ENCODE assay signal across 15 mouse cellular contexts in genomic region chr6:72727826-72728225, GRCm38 (mm10).
DNase-seq lines count a peak whose midpoint lies in the region; ATAC-seq and TF ChIP-seq lines count a peak whose summit lies in the region.
"Had no signal": no experiment of that assay in that cellular context is flagged by ENCODE, and none has a peak within 500 bp of the region (broad histone marks: within the 10 kb centered on the region; RNA-seq: fewer than 3 reads in every experiment).

No protein-coding gene starts in this region.

- H3K4me2 ChIP-seq in embryonic facial prominence, embryonic 13.5 days: no peak overlapping the region
- no peak overlapping the region for H3K4me2 ChIP-seq in hindbrain, embryonic 12.5 days (replicated peaks)
- no peak overlapping the region for H3K4me2 ChIP-seq in midbrain, embryonic 13.5 days (replicated peaks)
- H3K4me2 ChIP-seq: heart, embryonic 11.5 days; liver, embryonic 13.5 days had no signal

- 42% methylated on average over 6 of the region's 6 CpGs for WGBS in embryonic facial prominence, embryonic 13.5 days
- 16% methylated on average over 6 of the region's 6 CpGs for WGBS in hindbrain, embryonic 12.5 days
- 21% methylated on average over 6 of the region's 6 CpGs for WGBS in midbrain, embryonic 13.5 days

- no peak for TF ChIP-seq CTCF in brain, embryonic 14.5 days (IDR thresholded peaks at IDR 0.05; ENCODE audit: borderline replicate concordance, extremely low read depth, insufficient read depth, insufficient read length)

- H3K4me3 ChIP-seq in embryonic facial prominence, embryonic 13.5 days: no peak overlapping the region
- no peak overlapping the region for H3K4me3 ChIP-seq in hindbrain, embryonic 12.5 days
- no peak overlapping the region for H3K4me3 ChIP-seq in midbrain, embryonic 13.5 days (replicated peaks)
- H3K4me3 ChIP-seq: liver, embryonic 13.5 days had no signal

- TF ChIP-seq POLR2A in brain, embryonic 14.5 days (IDR thresholded peaks at IDR 0.05; ENCODE audit: borderline replicate concordance, extremely low read depth, insufficient read depth, insufficient read length, poor library complexity, severe bottlenecking): no peak

- H3K27me3 ChIP-seq in embryonic facial prominence, embryonic 13.5 days: no peaks in the 10 kb centered on the region
- H3K27me3 ChIP-seq in hindbrain, embryonic 12.5 days: no peaks in the 10 kb centered on the region
- H3K27me3 ChIP-seq in midbrain, embryonic 13.5 days: no peaks in the 10 kb centered on the region
- H3K27me3 ChIP-seq: liver, embryonic 13.5 days had no signal

- H3K4me1 ChIP-seq in embryonic facial prominence, embryonic 13.5 days: peaks cover 84% of the 10 kb centered on the region
- peaks cover 65% of the 10 kb centered on the region for H3K4me1 ChIP-seq in hindbrain, embryonic 12.5 days
- peaks cover 54% of the 10 kb centered on the region for H3K4me1 ChIP-seq in midbrain, embryonic 13.5 days (replicated peaks)

- 0 out of 2 replicates have a peak, but pooled peaks cover 4% of the 10 kb centered on the region for H3K36me3 ChIP-seq in embryonic facial prominence, embryonic 13.5 days
- H3K36me3 ChIP-seq in hindbrain, embryonic 12.5 days: no peaks in the 10 kb centered on the region
- no peaks in the 10 kb centered on the region for H3K36me3 ChIP-seq in midbrain, embryonic 13.5 days
- H3K36me3 ChIP-seq: liver, embryonic 13.5 days had no signal

- no peak for ATAC-seq in embryonic facial prominence, embryonic 13.5 days (ENCODE audit: insufficient number of reproducible peaks, insufficient read depth, low FRiP score, low TSS enrichment, low read depth)
- peak; percentile 19; the same call in 1 of the 2 replicates for ATAC-seq in hindbrain, embryonic 12.5 days (ENCODE audit: low FRiP score)
- ATAC-seq in midbrain, embryonic 13.5 days: 0 out of 2 replicates have a peak, but pooled peaks have one; percentile 10

- 0 out of 2 replicates have a peak overlapping the region, but pooled peaks have one; percentile 36 for H3K9ac ChIP-seq in embryonic facial prominence, embryonic 13.5 days
- H3K9ac ChIP-seq in hindbrain, embryonic 12.5 days: no peak overlapping the region
- H3K9ac ChIP-seq in midbrain, embryonic 13.5 days (replicated peaks): no peak overlapping the region
- H3K9ac ChIP-seq: liver, embryonic 13.5 days had no signal

- intact Hi-C loops in heart, postnatal 10 days (cut with DNase I): no loop called here

- peak overlapping the region; percentile 16; the same call in 1 of the 2 replicates for H3K27ac ChIP-seq in embryonic facial prominence, embryonic 13.5 days
- peak overlapping the region; percentile 55 for H3K27ac ChIP-seq in hindbrain, embryonic 12.5 days
- peak overlapping the region; percentile 61; the same call in 1 of the 2 replicates for H3K27ac ChIP-seq in midbrain, embryonic 13.5 days
- H3K27ac ChIP-seq: liver, embryonic 13.5 days had no signal

- DNase-seq in brain, embryonic 14.5 days (ENCODE audit: low read depth): peak; percentile 68
- no peak for DNase-seq in layer of hippocampus, postnatal 14 days (ENCODE audit: low spot score in 2 of 2)
- DNase-seq in MN1 (ENCODE audit: low spot score): no peak
- no peak for DNase-seq in heart, postnatal 10 days
- DNase-seq: adrenal gland, postnatal 14 days; cerebellum, adult 9-11 months; gastrocnemius, postnatal 36 days; heart, postnatal 4 days; kidney, adult 2 months; kidney, postnatal 36 days; liver, embryonic 13.5 days had no signal

- no peaks in the 10 kb centered on the region for H3K9me3 ChIP-seq in embryonic facial prominence, embryonic 13.5 days
- H3K9me3 ChIP-seq in hindbrain, embryonic 12.5 days (replicated peaks): no peaks in the 10 kb centered on the region
- H3K9me3 ChIP-seq in midbrain, embryonic 13.5 days: no peaks in the 10 kb centered on the region
- H3K9me3 ChIP-seq: liver, embryonic 13.5 days had no signal
